Mouse (Mus musculus): Measurements from ENCODE around the gene Mageh1. TPM values are rescaled to one million over a fixed set of nuclear protein-coding genes. Genes with fewer than 3 reads are reported as not detected.

The Mageh1 gene
- 4.5 TPM for polyA plus RNA-seq (2017; shearing (Covaris generic))

GRCm38 (mm10) chrX:153037087-153037971, at the start of gene Mageh1:
Gene Mageh1 (minus strand): TSS chrX:153037575.

DNA sequence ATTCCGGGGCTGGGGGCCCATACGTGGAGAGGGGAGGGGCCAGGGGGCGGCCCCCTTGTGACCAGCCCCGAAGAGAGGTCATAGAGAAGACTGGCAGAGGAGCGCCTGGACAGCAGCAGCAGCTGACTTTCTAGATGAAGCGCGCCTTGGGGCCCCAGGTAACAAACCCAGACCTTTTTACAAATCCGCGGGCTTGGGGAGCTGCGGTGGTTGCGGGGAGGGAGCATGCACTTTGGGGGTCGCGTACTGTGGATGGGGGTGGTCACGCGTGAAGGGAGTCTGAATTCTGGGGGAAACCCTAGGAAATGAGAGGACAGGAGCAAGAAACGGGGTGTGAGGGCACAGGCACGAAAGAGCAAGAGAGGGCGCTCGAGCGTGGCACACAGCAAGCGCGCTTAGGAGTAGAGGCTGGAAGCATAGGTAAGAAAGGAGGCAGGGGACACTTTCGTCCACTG, 31.0 kb downstream of the Mageh1 start, which contains the start of gene Usp51:
Gene Usp51, plus strand, starts transcription at position 83 of the 455 bp plus-strand sequence.

Other genes with a start within 250 kb of the Mageh1 start
- gene Usp51, start 31.1 kb downstream of the Mageh1 start, polyA plus RNA-seq (2017; shearing (Covaris generic)), result not detected
- gene Foxr2, start 81.2 kb upstream of the Mageh1 start, polyA plus RNA-seq (2017; shearing (Covaris generic)), result not detected
- 13.0 TPM for gene Rragb, start 102.4 kb upstream of the Mageh1 start, polyA plus RNA-seq (2017; shearing (Covaris generic))
- 2.2 TPM for gene Klf8, start 199.9 kb upstream of the Mageh1 start, polyA plus RNA-seq (2017; shearing (Covaris generic))

Data from inflammation-experienced regulatory T-cells, adult 16 weeks (primary cell).